Mouse (Mus musculus) frontal cortex, postnatal 25 days (tissue): ENCODE results near the gene Abraxas2.
A peak's percentile ranks its signal among the peaks of the same experiment; 100 is the strongest.

Experiments
- DNase-seq, 2 experiments: peaks; one replicate each; pipeline ENCODE4 v3.0.0; 2022; ENCODE audit warnings: low spot score in 2 of 2

Gene Abraxas2

GRCm38 (mm10) chr7:132898234-132898633 is 39.2 kb downstream of the Abraxas2 start:
- DNase-seq = no peak

- DNase-seq = no peak
Measured at GRCm38 (mm10) chr7:132900826-132901531, 42.0 kb downstream of the Abraxas2 start.

GRCm38 (mm10) chr7:132903796-132904195 is 44.8 kb downstream of the Abraxas2 start:
- no peak for DNase-seq

DNA sequence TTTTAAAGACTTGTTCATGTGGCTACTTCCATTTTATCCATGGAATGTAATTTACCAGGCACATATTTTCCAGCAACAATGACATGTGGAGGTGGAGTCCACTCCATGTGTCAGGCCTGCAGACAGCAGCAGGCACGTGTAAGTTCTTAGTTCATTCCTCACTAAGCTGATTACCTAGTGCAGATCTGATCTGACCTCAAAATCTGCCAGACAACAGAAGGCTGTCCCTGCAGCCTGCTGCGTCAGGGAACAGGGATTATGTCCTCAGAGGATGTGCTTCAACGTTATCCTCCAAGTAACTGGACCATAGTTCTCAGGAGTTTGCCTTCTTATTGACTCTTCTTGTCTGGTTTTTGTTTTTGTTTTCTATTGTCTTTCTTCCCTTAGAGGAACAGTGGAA is 62.9 kb downstream of the Abraxas2 start:
- DNase-seq = no peak

DNA sequence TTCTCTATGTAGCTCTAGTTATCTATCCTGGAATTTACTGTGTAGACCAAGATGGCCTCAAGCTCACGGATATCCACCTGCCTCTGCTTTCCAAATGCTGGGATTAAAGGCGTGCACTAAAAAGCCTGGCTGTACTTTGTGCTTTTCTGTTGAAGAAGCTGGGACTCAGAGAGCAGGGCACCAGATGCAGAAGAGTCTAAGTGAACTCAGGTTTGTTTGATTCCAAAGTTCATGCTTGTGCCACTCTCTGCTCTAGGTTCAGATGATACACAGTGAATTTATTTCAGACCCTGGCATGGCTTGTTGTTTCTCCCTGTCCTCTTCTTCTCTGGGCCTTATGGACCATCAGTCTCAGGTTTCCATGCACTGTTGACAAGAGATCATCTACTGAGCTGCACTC is 66.2 kb downstream of the Abraxas2 start:
- DNase-seq = no peak

GRCm38 (mm10) chr7:132927201-132927600 is 68.2 kb downstream of the Abraxas2 start:
- DNase-seq = no peak

DNA sequence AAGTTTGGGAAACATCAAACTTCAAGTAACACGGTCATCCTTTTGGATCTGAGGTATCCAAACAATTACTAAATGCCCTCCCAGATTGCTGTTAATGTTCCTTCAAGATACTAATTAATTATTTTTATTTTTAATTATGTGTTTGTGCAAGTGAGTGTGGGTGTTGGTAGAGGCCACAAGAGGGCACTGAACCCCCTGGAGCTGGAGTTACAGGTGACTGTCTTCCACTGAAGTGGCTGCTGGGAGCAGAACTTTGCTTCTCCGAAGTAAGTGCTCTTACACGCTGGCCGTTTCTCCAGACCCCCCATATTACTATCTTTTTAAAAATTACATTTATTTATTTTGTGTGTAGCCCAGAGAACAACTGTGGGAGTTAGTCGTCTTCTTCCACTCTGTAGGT is 71.0 kb downstream of the Abraxas2 start:
- no peak for DNase-seq

GRCm38 (mm10) chr7:132930850-132931559 is 72.0 kb downstream of the Abraxas2 start, which contains the start of gene Zranb1:
Gene Zranb1, plus strand, starts transcription at chr7:132931142.
- peak; percentile 97 to 98 for DNase-seq

DNA sequence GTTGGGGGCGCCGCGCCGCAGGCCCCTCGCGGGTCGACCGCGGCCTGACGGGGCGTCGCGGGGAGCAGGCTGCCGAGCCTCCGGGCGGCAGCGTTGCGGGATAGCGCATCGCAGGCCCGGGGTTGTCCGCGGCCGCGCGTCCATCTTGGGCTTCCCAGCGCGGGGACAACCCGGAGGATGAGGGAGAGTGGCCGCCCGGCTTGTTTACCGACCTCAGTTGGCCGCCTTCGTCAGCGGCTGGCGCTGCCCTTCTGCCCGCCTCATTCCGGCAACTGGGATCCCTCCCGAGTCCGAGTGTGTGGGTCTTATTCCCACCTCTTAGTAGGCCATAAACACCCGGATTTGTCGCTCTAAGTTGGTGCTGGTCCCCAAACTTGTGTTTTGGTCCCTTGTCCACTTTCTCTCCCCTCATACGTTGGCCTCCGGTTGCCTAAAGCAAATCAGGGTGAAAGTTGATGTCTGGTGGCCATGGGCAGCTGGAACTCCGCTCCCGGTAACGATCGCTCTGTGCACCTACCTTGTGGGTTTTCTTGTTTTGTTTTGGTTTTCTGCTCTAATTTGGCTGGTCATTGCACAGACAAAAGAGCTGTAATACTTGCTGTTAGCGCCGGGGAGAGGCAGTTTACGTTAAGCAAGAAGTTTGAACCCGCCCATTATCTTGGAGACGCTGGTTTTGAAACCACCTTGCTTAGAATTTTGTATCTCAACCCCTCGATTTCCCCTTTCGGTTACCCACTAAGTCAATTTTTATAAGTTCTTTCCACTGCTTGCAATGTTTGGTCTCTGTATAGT is 72.7 kb downstream of the Abraxas2 start:
- peak in 1 of 2 experiments; percentile 14 for DNase-seq

- DNase-seq = no peak
Measured at GRCm38 (mm10) chr7:132933331-132933730, 74.3 kb downstream of the Abraxas2 start.
